In the genomic region with DNA sequence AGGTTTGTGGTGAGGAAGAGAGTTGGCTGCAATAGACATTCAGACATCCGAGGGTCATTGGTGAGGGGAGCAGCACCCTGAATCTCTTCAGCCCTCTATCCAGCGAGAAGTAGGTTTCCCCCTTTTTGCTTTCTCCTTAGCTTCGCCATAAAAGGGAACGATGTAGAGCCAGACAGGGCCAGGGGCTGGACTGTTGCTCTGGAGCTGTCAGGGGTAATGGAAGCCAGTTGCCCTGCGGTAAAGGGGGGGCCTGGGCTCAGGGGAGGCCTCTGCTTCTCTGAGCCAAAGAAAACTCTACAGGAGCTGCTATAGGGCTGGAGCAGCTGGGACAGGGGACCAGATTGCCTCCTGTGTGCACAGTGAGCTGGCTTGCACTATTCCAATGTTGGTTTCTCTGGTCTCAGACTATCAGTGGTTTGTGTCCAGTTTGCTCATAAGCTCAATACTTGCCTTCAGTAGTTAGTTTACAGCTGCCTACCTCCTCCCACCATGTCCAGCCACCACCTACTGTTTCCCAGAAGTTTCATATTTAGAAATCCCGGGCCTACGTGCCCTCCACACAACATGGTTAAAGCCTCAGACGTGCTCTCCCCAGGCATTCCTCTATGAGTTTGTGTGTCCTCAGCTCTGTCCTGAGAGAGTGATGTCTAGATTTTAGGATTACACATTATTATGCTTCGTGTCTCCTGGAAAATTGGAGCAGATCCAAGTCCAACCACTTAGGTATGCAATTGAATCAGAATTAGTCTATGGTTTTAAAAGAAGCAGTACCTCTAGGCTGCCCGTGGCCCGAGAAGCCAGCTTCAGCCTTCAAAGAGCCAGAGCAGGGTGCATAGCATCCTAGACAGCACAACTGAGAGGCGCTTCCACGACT, we compare ENCODE assay signal across 7 mouse cellular contexts. TPM values are rescaled to one million over a fixed set of nuclear protein-coding genes. Genes with fewer than 3 reads are reported as not detected.
DNase-seq lines count a peak whose midpoint lies in the region; ATAC-seq and TF ChIP-seq lines count a peak whose summit lies in the region.

No protein-coding gene starts in this region.

- H3K4me1 ChIP-seq in G1E (ENCODE audit: insufficient read depth, low read depth, low read length), result peaks cover 54% of the 10 kb centered on the region
- H3K4me1 ChIP-seq in kidney, embryonic 15.5 days, result peaks cover 78% of the 10 kb centered on the region
- peaks cover 42% of the 10 kb centered on the region for H3K4me1 ChIP-seq in midbrain, embryonic 12.5 days

- H3K4me3 ChIP-seq in C2C12 (ENCODE audit: insufficient read depth, poor library complexity, severe bottlenecking), result no peak overlapping the region
- H3K4me3 ChIP-seq in G1E (ENCODE audit: low read depth, low read length), result peak overlapping the region; percentile 79; the same call in 1 of the 2 replicates
- H3K4me3 ChIP-seq in kidney, embryonic 15.5 days (replicated peaks), result peak overlapping the region; percentile 74
- H3K4me3 ChIP-seq in midbrain, embryonic 12.5 days, result peak overlapping the region; percentile 76; the same call in 1 of the 2 replicates

- peak overlapping the region; percentile 54 for H3ac ChIP-seq in C2C12 (ENCODE audit: control insufficient read depth, insufficient read length, low read depth)

- ATAC-seq in G1E (ENCODE audit: extremely low read depth, insufficient number of reproducible peaks, low FRiP score, poor library complexity, severe bottlenecking), result no peak
- peak; percentile 24 for ATAC-seq in kidney, embryonic 15.5 days (replicated peaks; ENCODE audit: low FRiP score)
- ATAC-seq in midbrain, embryonic 12.5 days (ENCODE audit: low FRiP score, low read depth), result no peak

- H3K79me2 ChIP-seq in C2C12 (ENCODE audit: control insufficient read depth, insufficient read depth), result peaks cover 39% of the 10 kb centered on the region

- peaks cover 25% of the 10 kb centered on the region for H3K36me3 ChIP-seq in C2C12 (ENCODE audit: control insufficient read depth, insufficient read depth)
- peaks cover 26% of the 10 kb centered on the region for H3K36me3 ChIP-seq in G1E (replicated peaks)
- H3K36me3 ChIP-seq in kidney, embryonic 15.5 days, result peaks cover 25% of the 10 kb centered on the region
- H3K36me3 ChIP-seq in midbrain, embryonic 12.5 days, result peaks cover 27% of the 10 kb centered on the region

- H3K4me2 ChIP-seq in kidney, embryonic 15.5 days, result peak overlapping the region; percentile 94
- H3K4me2 ChIP-seq in midbrain, embryonic 12.5 days (replicated peaks), result peak overlapping the region; percentile 93

- WGBS in kidney, embryonic 15.5 days, result 28% methylated on average over 13 of the region's 13 CpGs
- 59% methylated on average over 13 of the region's 13 CpGs for WGBS in midbrain, embryonic 12.5 days

- H3K9me3 ChIP-seq in G1E (replicated peaks), result no peaks in the 10 kb centered on the region
- no peaks in the 10 kb centered on the region for H3K9me3 ChIP-seq in kidney, embryonic 15.5 days (replicated peaks)
- no peaks in the 10 kb centered on the region for H3K9me3 ChIP-seq in midbrain, embryonic 12.5 days

- H3K79me3 ChIP-seq in C2C12 (ENCODE audit: low read depth), result peaks cover 26% of the 10 kb centered on the region

- no peak for DNase-seq in G1E (ENCODE audit: low spot score)
- DNase-seq in heart, adult 11 months, result peak; percentile 99
- DNase-seq in urinary bladder, adult 18-20 months (ENCODE audit: low spot score in 2 of 2), result no peak
- no peak for DNase-seq in right cerebral cortex, postnatal 4 days

- H3K27ac ChIP-seq in kidney, embryonic 15.5 days, result peak overlapping the region; percentile 95
- peak overlapping the region; percentile 82 for H3K27ac ChIP-seq in midbrain, embryonic 12.5 days (replicated peaks)

- H3K27me3 ChIP-seq in C2C12 (ENCODE audit: control insufficient read depth, insufficient read depth, insufficient read length), result no peaks in the 10 kb centered on the region
- H3K27me3 ChIP-seq in G1E (ENCODE audit: insufficient read depth, low read length), result peaks cover 33% of the 10 kb centered on the region
- no peaks in the 10 kb centered on the region for H3K27me3 ChIP-seq in kidney, embryonic 15.5 days
- H3K27me3 ChIP-seq in midbrain, embryonic 12.5 days, result peaks cover 3% of the 10 kb centered on the region; the same call in 1 of the 2 replicates

- no peak for TF ChIP-seq CTCF in C2C12 (IDR thresholded peaks at IDR 0.05; ENCODE audit: control insufficient read depth, insufficient read depth, insufficient read length)
- no peak for TF ChIP-seq CTCF in G1E (IDR thresholded peaks at IDR 0.05; ENCODE audit: low read depth, low read length)

- peak overlapping the region; percentile 83 for H3K9ac ChIP-seq in kidney, embryonic 15.5 days
- peak overlapping the region; percentile 72; the same call in 1 of the 2 replicates for H3K9ac ChIP-seq in midbrain, embryonic 12.5 days (replicated peaks)

TF ChIP-seq in C2C12, 6 proteins besides CTCF, POLR2A, EP300 and RAD21:
- TF ChIP-seq MYOG (IDR thresholded peaks at IDR 0.05; ENCODE audit: control insufficient read depth, extremely low read depth, insufficient read length) (no peak), CEBPB (IDR thresholded peaks at IDR 0.05; ENCODE audit: low read depth) (no peak), MYOD1 (IDR thresholded peaks at IDR 0.05; ENCODE audit: control insufficient read depth, insufficient read length, low read depth) (no peak)

RNA-seq across cellular contexts. Expression of gene Ost4, which starts 1.1 kb away (rescaled TPM):
- 348 TPM for polyA plus RNA-seq in C2C12 (2012; fragmentation: generic; extraction: Trizol)
- 309 and 472 TPM in 2 replicates for total RNA-seq in G1E (2014; fragmentation: Nextera tagmentation)
- 346 and 348 TPM in 2 replicates for total RNA-seq in G1E (2017)
- 70.6 and 80.1 TPM in 2 replicates for polyA plus RNA-seq in G1E (2012)
- 491 and 504 TPM in 2 replicates for polyA plus RNA-seq in kidney, embryonic 15.5 days (2015; fragmentation: Nextera tagmentation; extraction: Ambion mirVana)
- 298 and 304 TPM in 2 replicates for polyA plus RNA-seq in midbrain, embryonic 12.5 days (2016; fragmentation: Nextera tagmentation; extraction: Ambion mirVana)

RNA-seq across cellular contexts. Expression of gene Emilin1, which starts 4.5 kb away (rescaled TPM):
- polyA plus RNA-seq in C2C12 (2012; fragmentation: generic; extraction: Trizol) (9.9 TPM), G1E (2012) (1.2 and 1.3 TPM in 2 replicates)
- total RNA-seq in G1E (2014; fragmentation: Nextera tagmentation) (0.38 TPM in 1 of 2 replicates, not detected in the other), G1E (2017) (1.0 and 2.6 TPM in 2 replicates)
- 258 and 306 TPM in 2 replicates for polyA plus RNA-seq in kidney, embryonic 15.5 days (2015; fragmentation: Nextera tagmentation; extraction: Ambion mirVana)
- 49.8 and 79.9 TPM in 2 replicates for polyA plus RNA-seq in midbrain, embryonic 12.5 days (2016; fragmentation: Nextera tagmentation; extraction: Ambion mirVana)

RNA-seq across cellular contexts. Expression of gene Khk, which starts 12.6 kb away (rescaled TPM):
- polyA plus RNA-seq in C2C12 (2012; fragmentation: generic; extraction: Trizol), result 16.2 TPM
- 22.7 and 29.8 TPM in 2 replicates for total RNA-seq in G1E (2014; fragmentation: Nextera tagmentation)
- total RNA-seq in G1E (2017), result 43.4 TPM in 2 replicates
- polyA plus RNA-seq in G1E (2012), result 17.3 and 20.2 TPM in 2 replicates
- polyA plus RNA-seq in kidney, embryonic 15.5 days (2015; fragmentation: Nextera tagmentation; extraction: Ambion mirVana), result 29.3 and 29.7 TPM in 2 replicates
- 5.6 TPM in 2 replicates for polyA plus RNA-seq in midbrain, embryonic 12.5 days (2016; fragmentation: Nextera tagmentation; extraction: Ambion mirVana)

RNA-seq across cellular contexts. Expression of gene Agbl5, which starts 20.2 kb away (rescaled TPM):
- polyA plus RNA-seq in C2C12 (2012; fragmentation: generic; extraction: Trizol) (5.2 TPM), G1E (2012) (65.8 and 85.9 TPM in 2 replicates)
- total RNA-seq in G1E (2014; fragmentation: Nextera tagmentation) (31.2 and 48.5 TPM in 2 replicates), G1E (2017) (9.9 and 13.0 TPM in 2 replicates)
- 20.6 and 25.9 TPM in 2 replicates for polyA plus RNA-seq in kidney, embryonic 15.5 days (2015; fragmentation: Nextera tagmentation; extraction: Ambion mirVana)
- 30.6 and 32.1 TPM in 2 replicates for polyA plus RNA-seq in midbrain, embryonic 12.5 days (2016; fragmentation: Nextera tagmentation; extraction: Ambion mirVana)

RNA-seq across cellular contexts. Expression of gene Cgref1, which starts 36.7 kb away (rescaled TPM):
- polyA plus RNA-seq in C2C12 (2012; fragmentation: generic; extraction: Trizol) (8.2 TPM), G1E (2012) (not detected in 2 replicates)
- total RNA-seq in G1E (2014; fragmentation: Nextera tagmentation) (not detected in 2 replicates), G1E (2017) (0.33 TPM in 1 of 2 replicates, not detected in the other)
- 12.5 and 17.4 TPM in 2 replicates for polyA plus RNA-seq in kidney, embryonic 15.5 days (2015; fragmentation: Nextera tagmentation; extraction: Ambion mirVana)
- 7.8 and 9.0 TPM in 2 replicates for polyA plus RNA-seq in midbrain, embryonic 12.5 days (2016; fragmentation: Nextera tagmentation; extraction: Ambion mirVana)
